Mouse (Mus musculus) adrenal gland, adult 8-10 months (tissue): Measurements from ENCODE around the gene Rab11a. TPM values are rescaled to one million over a fixed set of nuclear protein-coding genes. Genes with fewer than 3 reads are reported as not detected.
"Not testable (repeated sequence)": the region's sequence is repeated elsewhere in the genome, so short reads cannot be mapped to it uniquely, and the experiment has no call there.

ENCODE experiments used
- DNase-seq: peaks from one replicate; pipeline ENCODE4 v3.0.0; 2022
- total RNA-seq, 4 experiments: library from RNA; stranded (reverse); gene quantifications; 2 replicates each; pipeline ENCODE4 v1.2.4; 2022

The Rab11a gene
- total RNA-seq, 4 experiments from 2014 or later: 231 to 285 (median 262) TPM

DNA sequence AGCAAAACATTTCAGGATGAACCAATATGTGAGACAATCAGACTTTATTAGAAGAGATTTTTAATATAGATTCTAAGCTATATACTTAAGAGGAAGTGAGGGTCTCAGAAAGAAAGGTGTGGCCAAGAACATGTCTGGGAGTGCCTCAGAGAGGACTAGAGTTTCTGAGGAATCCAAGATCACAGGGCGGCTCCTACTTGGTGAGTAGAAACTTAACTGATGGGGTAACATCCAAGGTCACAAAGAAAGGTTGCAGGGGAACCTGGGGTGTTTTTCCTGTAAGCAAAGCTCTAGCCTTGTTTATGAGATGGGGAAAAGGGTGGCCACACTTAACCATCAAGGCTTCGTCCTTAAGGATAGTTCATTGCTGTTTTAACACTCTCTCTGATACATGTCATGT, 1.4 kb upstream of the Rab11a start:
- DNase-seq: no peak

DNA sequence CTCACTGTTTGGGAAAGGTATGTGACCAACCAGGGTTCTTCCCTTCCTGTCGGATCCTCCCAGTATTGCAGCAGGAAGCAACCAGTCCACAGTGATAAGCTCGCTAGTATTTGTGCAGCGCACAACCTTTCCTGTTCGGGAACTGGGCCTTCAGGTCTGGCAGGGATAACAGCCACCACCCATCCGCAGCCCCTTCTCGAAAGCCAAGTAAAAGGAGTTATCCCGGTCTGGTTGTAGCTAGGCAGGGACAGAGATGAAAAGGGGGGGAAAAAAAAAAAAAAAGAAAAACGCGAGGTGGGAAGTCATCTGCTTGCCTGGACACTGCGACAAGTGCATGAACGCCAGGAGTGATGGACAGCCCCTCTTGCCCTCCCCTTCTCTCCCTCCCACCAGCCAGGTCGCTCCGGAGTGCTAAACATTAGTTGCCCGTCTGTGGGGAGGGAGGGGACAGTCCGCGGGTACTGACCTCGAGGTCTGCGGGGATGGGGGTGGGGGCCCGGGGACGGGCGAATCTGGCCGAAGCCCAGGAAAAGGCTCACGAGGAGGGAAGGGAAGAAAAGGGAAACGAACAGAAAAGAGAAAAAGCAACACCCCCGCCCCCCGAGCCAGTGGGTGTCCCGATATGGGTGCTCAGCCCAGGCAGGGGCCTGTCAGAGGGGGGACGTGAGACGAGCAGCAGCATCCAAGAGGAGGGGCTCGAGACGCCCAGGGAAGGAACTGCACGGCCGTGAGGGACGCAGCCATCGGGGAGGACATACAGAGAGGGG, 736 bp downstream of the Rab11a start:
- peak; percentile 59 for DNase-seq

DNA sequence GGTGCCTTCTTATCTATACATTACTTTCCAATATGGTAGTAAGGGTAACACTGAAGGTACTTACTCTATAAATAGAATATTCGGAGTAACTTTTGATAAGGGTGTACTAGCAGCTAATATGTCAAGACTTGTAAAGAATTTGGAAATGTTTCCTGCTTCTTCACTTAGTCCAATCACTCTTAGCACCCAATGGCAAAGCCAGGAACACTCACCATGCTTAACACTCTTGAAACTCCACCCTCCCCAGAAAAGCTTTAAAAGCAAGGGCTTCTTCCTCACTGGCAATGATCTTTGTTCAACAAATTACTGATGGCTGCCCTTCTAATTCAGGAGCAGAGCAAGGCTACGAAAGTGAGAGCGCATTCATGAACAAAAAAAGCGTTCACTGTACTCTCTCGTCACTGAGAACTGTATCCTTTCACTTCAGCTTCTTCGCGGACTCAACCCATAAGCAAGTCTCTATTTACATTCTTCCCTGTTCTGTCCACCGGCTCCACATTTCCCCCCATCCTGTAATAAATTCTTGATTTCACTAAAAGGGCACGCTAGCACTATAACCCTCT, 1.4 kb downstream of the Rab11a start:
- DNase-seq: no peak

DNA sequence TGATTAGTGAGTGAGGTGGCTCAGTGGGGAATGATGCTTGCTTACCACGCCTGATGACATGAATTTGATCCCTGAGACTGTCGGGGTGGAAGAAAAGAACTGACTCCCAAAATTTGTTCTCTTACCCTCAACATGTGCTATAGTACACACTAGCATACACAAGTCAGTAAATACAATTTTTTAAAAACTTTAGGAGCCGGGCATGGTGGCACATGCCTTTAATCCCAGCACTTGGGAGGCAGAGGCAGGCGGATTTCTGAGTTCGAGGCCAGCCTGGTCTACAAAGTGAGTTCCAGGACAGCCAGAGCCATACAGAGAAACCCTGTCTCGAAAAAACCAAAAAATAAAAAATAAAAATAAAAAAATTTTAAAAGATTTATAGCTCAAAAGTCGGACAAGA, 2.6 kb downstream of the Rab11a start:
- not testable (repeated sequence) for DNase-seq

DNA sequence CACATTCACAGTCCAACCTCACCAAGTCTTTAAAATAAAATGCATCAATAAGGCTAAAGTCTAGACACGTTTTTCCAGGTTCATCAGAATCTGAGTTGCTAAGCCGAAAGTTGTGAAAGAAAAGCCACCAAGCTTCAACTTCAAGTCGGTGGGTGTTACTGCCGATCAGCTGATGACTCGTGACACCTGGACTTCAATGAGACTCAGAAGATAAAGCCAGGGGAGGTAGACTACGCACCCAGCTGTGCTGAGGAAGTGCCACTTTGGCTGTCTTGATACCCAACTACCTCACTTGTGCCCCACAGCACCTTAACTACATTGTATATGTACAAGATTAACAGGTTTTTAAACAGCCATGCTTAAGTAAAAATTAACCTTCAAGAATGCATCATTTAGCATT, 3.4 kb downstream of the Rab11a start:
- no peak for DNase-seq

DNA sequence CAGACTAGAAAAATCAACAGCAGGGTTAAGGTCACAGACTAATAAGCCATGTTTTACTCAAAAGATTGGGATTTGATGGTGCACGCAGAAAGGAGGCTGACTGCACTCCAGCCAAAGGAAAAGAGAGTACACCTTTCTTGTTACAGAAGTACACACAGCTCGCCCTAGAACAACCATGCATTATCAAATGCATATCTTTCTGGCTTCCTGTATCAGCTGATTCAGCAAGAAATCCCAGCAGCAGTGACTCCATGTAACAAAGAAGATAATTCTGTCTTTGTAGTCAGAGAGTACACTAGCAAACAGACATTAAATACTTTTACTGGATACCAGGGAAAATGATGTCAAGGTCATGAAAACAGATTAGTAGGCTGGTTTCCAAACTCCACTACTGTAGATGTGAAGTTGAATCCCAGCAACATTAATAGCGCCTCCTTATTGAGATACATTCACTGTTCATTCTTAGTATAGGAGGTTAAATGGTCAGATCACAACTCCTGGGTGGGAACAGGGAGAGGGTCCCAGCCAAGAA, 6.5 kb downstream of the Rab11a start:
- DNase-seq: no peak

DNA sequence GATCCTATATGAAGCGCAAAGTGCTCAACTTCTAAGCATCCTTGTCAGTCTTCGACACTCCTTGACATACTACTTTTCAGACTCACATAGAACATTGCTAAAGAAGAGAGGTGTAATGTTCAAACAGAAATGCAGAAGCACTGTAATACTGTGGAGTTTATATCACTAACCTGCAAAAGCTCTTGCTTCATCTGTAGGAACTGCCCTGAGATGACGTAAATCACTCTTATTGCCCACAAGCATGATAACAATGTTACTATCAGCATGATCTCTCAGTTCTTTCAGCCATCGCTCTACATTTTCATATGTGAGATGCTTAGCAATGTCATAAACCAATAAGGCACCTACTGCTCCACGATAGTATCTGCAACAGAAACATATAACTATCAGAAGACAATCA, 11.1 kb downstream of the Rab11a start:
- no peak for DNase-seq

DNA sequence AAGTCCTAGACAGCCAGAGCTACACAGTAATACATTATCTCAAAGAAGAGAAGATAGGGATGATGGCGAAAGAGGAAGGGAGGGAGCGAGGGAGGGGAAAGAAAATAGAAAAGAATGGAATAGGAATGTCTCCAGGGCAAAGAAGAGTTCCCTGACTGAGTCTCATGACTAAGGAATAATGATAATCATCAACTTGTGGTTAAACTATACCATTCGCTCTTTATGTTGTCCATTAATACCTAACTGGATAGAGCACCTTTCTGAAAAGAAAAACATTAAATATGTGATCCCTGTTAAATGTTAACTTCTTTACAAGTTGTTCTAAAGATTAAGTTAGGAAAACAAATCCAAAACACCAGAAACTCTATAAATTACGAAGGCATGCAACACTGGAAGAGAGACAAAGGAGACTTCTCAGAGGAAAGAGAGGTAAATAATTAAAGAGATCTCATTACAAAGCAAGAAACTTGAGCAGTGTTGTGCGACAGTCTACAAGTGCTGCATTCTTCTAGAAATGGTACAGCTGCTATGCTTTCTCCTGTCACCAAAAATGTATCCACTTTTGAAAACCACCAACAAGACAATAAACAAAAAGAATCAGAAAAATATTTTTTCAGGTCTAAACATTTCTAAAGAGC, 17.9 kb downstream of the Rab11a start:
- no peak for DNase-seq

DNA sequence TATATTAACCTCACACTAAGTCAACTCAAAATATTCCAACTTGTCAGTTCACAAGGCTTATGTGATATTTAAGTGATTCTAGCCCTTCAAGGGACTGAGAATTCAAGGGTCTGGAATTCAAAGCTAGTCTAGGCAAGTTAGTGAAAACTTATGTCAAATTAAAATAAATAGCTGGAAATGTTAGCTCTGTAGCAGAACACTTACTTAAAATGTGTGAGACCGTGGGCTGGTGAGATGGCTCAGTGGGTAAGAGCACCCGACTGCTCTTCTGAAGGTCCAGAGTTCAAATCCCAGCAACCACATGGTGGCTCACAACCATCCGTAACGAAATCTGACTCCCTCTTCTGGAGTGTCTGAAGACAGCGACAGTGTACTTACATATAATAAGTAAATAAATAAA, 27.3 kb downstream of the Rab11a start:
- DNase-seq: not testable (repeated sequence)

DNA sequence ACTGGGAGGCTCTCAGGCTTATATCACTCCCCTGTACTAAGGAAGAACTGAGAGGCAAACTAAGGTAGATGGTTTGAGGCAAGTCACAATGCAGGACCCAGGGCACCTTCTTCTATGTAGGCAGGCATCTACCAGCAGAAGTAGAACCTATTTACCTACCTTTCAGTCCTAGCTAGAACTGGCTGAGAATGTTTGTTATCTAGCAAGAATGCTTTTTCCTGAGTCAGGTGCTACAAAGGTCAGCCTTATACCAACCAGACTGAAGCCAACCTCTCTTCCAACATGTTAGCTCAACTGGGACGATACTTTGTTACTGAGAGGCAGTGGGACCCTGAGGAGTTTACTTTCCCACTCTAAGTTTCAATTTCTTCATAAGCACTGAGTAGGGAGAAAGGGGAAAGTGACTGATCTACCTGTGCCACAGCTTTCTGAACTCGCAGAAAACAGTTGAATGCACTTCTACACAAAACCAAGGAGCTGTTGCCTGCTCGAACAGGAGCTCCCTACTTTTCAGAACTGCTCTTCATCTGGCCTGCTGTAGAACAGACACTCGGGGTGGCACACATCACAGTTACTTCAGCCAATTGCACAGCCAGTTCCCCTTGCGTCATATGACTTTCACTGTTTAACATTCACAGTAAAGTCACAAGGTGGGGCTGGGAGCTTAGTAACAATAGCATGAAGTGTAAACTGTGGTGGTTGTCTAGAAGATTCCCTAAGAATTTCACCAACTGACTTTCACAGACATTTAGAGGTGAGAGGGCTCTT, 33.3 kb downstream of the Rab11a start:
- DNase-seq: no peak

DNA sequence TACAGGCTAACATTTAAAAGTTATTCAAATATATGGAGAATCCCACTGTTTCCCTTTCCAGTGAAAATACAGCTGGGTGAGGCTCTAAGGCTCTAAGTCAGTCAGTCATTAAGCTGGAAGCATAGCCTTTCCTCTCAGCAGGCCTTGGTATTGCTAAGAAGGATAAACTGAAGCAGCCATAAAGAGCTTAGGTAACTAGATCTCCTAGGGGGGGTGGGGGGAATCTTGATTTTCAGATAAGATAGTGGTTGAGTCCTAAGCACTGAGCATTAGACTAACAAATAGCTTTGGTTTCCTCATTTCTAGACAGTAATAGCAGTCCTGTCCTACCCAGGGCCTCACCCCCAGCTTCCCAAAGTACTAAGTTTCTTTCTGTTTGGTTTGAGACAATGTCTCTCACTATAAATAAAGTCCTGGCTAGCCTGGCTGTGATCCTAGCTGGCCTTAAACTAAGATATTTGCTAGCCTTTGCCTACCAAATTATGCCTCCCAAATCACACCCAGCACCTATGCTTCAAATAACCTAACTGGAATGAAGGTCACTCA, 34.1 kb downstream of the Rab11a start:
- DNase-seq: no peak

DNA sequence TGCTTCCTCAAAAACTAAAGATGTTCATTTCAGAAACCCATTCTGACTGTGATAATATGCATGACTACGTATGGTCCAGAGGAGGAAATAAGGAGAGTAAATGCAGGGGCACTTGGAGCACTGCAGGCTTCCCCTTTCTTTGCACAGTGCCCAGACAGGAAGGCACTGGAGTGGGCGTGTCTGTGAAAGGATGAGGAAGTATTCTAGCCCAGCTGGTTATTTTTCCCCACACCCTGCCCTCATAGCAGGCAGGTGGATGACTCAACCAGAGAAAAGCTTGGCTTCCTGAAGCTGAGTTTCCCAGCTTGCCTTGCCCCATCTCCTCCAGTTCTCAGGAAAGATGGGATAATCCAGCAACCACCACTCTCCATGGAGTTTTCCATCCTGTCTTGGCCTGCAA, 34.6 kb downstream of the Rab11a start:
- DNase-seq: no peak

DNA sequence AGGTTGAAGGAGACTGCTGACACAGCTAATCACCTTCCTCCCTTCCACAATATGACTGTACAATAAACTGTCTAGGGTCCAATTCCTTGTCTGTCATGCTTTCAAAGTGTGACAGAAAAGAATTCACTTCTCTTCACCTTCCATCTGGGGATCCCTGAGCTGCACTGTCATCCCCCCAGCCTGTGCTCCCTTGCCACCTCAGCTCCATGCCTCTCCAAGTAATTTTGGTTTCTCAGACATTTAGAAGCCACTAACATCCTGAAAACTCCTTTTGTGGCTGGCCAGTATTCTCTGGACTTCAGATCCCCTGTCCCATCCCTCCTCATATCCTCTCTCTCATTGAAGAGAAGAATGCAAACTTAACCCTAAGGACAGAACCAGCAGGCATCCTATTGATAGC, 35.2 kb downstream of the Rab11a start:
- DNase-seq: no peak

DNA sequence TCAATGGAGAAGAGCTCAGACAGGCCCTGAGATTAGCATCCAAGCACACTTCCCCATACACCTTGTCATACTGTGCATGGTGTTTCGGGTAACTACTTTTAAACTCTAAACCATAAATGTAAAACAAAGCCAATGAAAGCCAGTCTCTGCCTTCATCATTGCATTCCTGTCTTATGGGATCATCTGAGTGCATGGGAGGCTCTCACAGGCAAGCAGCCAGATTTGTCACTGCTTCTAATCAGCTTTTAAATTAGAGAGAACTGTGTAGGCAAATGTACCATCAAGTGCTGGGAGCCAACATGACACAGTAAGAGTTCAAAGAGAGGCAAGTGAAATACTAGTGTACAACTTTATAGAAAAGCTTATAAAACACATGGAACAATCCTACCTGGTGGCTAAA, 35.9 kb downstream of the Rab11a start:
- no peak for DNase-seq

DNA sequence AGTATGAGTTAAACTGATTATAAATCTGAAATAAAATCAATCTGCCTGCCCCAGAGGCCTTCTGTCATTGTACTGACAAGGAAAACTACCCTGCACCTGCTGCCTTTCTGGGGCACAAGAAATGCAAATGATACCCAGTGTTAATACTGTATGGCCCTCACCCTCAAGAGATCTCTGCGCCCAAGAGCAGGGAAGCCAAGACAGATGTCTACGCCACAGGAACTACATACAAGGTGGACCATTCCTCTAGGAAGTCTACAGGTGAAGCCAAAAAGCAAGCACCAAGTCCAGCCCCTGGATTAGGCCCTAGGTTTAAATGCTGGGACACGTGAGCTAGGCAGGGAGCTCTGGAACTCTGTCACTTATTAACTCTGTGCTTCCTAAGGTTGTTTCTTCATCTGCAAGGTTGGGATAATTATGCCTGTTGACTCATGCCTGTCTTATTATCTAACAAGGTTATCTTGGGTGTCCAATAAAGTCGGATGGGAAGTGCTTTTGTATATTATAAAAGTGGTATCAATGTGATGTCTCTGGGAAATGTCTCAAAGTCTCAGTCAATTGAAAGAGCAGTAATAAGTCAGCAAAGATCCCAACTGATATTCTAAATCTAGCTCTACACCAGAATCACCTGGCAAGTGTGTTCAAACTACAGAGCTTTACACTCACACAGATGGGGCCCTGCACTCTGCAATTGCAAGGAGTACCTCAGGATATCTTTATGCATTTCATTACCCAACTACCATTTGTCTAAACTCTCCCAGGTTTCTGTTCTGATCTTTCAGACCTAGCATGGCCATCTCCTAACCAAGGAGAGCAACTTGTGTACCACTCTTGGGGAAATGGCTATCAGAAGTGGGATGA, 36.9 kb downstream of the Rab11a start:
- no peak for DNase-seq

DNA sequence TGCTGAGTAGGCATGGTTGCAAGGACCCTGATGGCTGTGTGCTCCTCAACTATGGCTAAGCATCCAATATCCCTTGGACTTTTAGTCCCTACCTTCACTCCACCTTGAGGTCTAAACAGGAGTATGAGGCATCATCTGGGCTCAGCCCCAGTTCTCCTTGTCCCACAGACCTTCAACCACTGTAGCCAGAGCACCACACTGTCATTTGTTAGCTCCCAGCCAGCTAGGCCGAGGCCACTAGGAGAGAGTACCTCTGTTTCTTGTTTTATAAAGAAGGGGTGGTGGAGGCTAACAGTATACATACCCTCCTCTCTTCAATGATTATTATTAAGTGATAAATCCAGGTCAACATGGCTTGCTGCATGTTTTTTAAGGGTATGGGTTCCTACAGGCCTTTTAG, 39.0 kb downstream of the Rab11a start:
- no peak for DNase-seq

DNA sequence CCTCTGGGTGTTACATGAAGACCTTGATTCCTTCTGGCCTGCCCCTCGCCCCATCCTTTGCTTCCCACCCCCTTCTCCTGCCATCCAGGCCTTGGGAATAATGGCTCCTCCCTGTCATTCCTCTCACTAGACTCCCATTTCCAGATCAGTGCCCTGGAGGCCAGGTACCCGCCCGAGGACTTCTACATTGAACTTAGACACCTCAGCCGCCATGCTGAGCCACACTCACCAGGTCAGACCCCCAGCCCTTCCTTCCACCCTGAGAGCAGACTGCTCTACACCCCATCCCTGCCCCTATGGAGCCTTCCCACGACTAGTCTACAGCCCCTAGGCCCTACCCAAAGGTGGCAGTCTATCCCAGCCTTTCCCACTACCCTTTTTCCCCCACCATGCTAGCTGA, 39.9 kb downstream of the Rab11a start:
- DNase-seq: no peak

DNA sequence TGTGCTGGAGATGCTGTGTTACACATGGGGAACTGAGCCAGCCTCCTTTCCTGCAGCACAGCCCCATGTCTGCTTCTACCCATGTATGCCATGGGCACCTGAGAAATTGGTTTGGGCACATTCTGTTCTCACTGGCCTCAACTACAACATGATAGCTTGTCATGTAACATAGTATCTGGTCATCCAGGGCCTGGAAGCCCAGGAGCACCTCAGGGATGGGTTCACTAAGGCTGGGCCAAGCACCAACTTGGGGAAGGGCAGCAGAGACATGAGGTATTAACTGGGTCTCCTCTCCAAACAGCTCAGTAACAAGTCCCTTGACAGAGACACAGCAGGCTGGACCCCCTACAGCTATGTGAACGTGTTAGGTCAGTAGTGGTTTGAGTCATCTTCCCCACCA, 40.6 kb downstream of the Rab11a start:
- DNase-seq: no peak

DNA sequence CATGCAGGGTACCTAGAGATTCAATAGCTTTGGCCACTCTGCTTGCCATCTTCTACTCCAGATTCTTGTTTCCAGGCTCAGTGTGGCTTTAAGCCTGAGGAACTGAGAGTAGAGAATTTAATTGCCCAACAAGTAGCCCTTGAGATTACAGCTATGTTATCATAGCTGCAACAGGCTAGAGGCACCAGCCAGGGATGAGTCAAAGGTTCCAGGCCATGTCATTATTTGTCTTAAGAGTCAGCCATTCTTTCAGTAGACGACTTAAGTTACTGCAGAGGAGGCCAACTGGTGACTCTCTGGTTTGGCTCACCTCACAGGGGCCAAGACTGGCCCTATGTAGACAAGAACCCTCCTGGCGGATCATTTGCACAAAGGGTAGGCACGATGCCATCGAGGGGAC, 41.2 kb downstream of the Rab11a start:
- DNase-seq: peak; percentile 45

DNA sequence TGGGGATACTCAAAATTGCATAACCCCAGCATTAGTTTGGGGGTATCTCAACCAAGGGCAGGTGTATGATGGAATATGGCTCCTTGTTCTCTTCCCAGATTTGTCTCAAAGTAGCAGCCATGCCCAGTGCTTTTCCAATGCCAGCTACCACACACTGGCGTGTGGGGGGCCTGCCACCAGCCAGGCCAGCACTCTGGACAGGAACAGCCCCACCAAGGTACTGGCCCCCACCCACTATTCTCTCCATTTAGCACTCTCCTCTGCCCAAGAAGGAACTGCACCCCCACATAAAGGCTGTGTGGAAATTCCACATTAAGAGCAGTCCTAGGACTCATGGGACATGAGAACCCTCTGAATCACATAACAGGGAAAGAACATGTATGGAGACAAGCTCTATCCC, 42.3 kb downstream of the Rab11a start:
- no peak for DNase-seq

DNA sequence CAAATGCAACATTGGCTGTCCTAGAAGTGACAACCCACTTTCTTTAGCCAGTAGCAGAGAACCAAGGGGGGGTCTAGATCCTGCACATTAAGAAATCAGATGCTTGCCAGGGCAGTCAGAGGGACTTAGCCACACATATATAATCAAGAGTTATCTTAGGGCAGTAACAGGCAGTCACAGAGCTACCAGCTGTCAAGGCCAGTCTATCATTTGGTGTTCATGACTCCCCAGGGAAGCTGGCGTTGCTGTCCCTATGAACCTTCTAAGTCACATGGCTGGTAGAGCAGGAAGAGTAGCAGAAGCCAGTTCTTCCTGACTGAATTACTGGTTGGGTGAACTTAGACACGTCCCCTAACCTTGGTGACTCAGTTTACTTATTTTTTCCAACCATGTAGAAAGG, 44.5 kb downstream of the Rab11a start:
- no peak for DNase-seq

DNA sequence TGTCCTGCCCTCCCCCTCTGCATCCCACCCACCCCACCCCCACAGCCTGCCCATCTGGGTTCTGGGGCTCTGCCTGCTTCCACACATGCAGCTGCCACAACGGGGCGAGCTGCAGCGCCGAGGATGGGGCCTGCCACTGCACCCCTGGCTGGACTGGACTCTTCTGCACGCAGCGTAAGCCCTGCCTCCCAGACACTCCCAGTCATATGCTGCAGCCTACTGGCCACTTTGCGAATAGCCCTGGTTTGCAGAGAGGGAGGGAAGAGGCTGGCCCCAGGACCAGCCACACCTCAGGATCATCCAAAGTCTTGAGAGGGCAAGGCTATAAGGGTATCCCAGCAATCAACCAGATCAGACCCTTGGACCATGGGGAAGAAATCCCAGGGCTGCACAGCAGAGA, 46.4 kb downstream of the Rab11a start:
- DNase-seq: peak; percentile 37
